Mouse (Mus musculus) T-helper 2 cell (primary cell): ENCODE results near the gene Rimbp2.

Experiments
- in situ Hi-C: fragments of 300-600 bp; cut with MboI, MseI; formaldehyde crosslinking; loops from one replicate; pipeline ENCODE4 v1.15.1; 2025; ENCODE audit warnings: high pct_unique_total_duplicates

Gene Rimbp2

DNA sequence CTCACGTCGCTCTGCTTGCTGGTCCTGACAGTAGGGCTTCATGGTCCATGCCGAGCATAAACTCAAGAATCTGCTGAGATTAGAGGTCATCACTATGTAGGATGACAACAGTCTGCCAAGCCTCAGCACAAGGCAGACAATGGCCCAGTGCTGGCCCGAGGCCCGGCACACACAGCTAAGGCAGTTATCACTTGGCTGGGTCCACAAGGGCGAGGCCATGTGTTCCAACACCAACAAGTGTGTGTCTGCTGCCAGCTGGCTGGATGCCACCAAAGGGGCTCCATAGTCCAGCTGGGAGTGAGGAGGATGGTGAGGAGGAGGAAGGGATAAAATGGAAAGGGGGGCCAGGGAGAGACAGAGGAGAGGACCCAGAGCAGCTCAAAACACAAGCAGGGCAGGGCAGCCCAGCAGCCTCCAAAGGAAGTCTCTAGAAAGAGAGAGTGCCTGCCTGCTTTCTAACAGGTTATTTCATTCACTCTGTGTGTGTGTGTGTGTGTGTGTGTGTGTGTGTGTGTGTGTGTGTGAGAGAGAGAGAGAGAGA lies 17.9 kb downstream of the Rimbp2 start:
- in situ Hi-C loops = no loop called here

DNA sequence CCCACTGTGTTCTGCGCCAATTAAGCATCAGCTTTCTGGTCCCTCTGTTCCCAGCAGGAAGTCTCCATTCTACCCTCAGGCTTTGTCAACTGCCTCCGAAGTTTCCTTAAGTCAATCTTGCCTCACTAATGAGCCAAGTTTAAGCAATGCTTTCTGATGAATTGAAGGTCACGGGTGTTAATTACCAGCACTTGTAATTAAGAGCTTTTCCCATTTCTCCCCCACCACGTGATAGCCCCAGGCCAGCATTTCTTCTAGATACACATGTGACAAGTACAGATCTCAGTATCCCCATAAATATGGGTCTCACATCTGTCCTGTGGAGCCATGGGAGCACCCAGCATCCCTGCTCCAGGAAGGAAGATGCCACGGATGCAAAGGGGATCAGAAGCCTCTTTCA lies 20.5 kb downstream of the Rimbp2 start:
- in situ Hi-C loops = no loop called here

DNA sequence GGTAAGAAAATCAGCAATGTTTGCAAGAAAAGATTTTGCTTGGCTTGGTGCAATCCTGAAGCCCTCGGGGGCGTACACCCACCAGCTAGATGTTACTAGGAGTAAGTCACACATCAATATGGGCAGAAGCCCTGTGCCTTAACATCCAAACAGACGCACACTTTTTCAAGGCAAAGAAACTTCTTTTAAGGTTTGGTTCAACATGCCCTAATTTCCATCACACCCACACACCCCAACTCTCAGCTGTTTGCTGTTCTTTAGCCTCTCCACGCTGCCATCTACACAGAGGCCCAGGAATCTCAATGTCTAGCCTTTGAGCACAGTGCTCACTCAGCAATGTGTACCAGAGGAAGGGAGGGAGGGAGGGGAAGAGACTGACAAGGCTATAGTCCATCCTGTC lies 28.2 kb downstream of the Rimbp2 start:
- in situ Hi-C loops = no loop called here

DNA sequence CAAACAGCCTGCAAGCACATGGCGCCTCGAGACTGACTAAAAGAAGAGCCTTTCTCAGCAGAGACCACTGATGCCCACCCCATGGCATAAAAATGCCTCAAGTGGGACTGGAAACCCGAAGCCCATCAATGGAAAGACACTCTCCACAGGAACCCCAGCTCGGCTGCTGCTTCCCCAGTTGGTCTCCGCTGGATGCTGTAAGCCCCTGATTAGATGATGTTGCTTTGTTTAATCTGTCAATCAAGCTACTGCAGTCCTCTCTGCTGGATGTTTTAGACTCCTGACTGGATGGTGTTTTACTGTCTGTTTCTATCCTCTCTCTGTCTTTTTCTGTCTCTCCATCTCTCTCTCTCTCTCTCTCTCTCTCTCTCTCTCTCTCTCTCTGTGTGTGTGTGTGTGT lies 33.2 kb downstream of the Rimbp2 start:
- in situ Hi-C loops = no loop called here

DNA sequence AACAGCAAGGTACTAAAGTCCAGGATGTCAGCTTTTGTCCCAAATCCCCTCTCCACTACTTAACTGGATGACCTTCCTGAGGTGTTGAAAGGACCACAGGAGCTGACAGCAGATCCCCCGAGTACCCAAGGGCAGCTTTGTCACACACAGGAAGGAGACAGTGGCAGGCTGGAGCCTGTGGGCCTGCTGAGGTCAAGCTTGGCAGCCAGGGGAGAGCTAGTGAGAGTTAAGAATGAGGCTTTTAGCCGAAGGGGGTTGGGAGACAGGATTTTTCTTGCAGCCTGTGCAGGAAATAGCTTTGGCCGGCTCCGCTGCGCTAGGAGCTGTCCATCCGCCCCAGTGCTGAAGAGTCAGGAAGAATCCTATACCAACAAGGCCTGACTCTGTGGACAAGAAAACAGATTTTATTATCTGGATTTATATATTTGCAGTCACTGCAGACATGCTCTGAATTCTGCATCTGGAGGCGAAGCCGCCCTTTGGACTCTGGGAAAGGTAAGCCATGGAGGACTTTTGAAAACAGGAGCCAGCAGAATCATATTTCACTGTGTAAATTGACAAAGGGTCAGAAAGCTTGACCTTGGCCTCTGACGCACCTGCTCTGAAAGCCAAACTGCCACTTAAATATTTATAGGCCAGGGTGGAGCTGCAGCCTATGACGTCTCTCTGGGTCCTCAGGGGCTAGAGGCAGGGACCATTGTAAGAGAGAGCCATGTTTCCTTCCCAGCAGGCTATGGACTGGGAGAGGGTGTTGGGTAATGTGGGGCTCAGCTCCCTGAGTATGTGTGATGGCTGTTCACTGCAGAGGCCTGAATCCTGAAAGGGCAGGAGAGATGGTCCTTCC lies 35.9 kb downstream of the Rimbp2 start:
- in situ Hi-C loops = no loop called here

DNA sequence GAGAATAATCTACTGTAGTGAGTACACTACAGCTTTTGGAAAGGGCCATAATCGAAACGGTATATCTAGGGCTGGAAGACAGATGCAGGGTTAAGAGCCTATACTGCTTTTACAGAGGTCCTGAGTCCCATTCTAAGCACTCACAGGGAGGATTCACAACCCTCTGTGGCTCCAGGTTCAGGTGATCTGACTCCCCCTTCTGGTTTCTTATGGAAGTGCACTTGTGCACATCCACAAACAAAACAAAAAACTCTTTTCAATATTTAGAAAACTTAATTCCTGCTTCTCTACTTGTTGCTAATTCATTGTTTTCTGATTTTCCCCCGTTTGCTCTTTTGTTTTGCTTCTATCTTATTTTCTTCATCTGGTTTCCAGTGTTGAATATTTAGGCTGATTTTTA lies 39.5 kb downstream of the Rimbp2 start:
- in situ Hi-C loops = no loop called here

DNA sequence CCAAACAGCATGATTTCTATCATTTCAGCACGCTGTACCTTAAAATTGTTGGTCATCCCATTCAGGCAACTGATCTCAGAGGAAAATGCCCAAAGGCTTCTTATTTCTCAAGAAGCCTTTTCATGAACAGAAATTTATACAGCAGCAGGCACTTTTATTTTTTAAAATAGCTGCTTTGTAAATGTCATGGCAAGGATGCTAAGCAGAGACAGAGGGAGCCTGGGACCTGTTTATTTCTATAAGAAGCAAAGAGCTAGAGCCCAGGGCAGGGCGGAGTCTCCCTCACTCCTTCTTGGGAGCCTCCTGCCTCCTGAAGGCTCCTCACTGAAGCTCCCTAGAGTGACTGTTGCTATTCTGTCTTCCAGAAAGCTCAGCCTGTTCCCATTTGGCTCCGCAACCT lies 40.9 kb downstream of the Rimbp2 start:
- in situ Hi-C loops = no loop called here

DNA sequence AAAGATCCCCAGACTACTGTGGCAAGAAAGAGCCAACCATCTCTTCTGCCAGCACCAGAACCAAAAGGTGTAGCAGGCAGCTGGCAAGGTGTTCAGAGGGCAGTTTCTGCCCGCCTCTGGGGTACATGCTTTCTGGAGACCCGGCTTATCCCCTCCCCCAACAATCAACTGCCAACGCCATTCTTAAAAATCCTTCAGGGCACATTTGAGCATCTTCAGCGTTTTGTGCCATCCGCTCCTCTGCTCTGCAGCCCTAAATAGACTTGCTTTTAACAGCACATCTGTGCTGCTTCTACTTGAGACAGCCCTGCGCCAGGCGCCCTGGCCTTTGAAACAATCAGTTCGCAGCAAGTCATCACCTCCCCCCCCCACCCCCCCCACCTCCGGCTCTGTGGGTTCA lies 41.7 kb downstream of the Rimbp2 start:
- in situ Hi-C loops = no loop called here

DNA sequence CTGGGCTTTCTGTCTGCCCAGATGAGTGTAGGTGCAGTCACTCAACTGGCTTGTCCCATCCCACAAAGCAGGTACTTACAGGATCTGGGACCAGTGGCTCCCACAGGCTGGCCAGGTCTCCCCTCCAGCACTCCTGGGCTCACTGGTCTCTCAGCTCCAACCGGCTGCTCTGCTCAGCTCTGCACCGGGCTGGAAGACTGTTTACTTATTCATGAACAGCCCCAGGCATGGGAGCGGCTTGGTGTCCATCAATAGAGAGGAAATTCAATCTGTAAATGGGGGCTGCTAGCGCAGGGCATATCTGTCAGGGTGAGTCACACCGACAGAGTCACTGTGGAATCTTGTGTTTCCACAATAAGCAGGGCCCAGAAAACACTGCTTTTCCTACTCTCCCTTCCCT lies 49.2 kb downstream of the Rimbp2 start:
- in situ Hi-C loops = no loop called here

DNA sequence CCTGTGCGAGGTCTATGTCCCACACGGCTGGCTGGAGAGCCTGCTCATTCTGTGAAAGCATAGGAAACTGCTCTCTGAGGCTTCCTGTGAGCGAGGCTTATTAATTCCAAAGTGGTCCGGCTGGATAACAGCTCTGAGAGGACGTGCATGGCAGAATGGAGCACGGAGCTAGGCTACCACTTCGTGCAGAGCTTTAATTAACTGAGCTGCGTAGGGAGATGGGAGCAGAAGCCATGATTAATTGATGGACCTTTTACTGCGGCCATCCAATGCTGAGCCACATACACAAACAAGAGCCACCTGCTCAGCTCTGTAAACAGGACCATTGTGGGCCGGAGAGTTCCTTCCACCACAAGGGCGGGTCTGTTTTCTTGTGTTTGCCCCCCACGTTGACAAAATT lies 50.2 kb downstream of the Rimbp2 start:
- in situ Hi-C loops = no loop called here

DNA sequence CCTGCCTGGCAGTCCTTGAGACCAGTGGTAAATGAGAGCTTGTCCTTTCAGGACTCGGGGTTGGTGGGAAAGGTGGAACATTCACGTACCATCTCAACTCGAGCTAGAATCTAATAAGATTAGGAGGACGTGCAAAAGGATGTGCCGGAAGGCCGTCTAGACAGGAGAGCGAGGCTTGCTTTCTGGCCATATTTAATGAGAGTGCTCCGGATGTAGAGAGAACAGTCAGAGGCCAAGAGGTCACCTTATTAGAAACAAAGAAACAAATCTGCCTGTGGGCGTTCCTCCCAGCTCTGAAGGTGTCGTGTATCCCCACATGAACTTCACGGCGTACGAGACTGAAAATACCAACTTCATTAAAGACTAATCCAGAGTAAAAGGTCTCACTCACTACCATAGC lies 53.3 kb downstream of the Rimbp2 start:
- in situ Hi-C loops = no loop called here

DNA sequence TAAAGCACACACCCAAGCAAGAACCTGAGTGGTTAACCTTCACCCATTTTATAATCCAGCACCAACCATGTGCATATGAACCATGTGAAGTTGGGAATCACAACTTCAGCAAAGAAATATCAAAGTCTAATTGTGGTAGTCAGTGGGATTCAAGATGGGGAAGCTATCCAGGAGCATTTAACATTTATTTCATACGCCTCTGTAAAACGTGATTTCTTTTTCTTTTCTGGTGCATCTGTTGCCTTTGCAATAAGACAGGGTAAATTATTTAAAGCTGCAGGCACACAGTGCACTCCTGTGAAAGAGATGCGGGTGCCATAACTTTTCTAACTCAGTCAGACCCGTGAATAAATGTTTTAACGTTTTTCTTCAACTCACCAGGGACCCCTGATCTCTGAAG lies 58.4 kb downstream of the Rimbp2 start:
- in situ Hi-C loops = no loop called here

DNA sequence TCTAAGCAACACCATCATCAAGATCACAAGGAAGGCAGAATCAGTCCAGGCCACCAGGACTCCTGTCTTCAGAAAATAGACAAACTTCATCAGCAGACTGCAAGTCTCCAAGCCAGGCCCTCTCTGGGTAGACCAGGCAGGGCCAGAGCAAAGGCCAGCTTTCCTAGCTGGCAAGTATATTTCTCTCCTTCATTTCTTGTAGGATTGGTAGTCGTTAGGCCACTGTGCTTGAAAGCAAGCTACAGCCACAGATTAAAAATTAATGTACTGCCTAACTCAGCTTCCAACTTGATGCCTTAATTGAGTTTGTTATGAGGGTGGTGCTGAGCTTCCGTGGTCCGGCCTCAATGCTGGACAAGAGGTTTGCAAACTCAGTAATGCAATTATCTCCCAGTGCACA lies 65.7 kb downstream of the Rimbp2 start:
- in situ Hi-C loops = no loop called here

DNA sequence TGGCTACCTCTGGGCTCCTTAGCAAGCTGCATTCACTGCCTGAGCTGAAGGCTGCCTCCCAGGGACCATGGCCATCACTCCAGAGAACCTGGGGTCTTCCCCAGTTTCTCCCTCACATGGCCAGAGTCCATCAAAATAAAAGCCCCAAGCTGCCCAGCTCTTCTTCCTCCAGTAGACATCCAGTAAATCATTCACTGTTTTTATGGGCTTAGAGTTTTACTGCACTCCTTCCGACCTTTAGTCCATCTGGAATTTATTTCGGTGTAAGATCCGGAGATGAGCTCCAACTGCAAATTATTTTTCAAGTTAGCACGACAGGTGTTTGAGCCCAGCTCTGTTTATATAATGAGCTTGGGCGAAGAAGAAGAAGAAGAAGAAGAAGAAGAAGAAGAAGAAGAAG lies 69.0 kb downstream of the Rimbp2 start:
- in situ Hi-C loops = no loop called here

DNA sequence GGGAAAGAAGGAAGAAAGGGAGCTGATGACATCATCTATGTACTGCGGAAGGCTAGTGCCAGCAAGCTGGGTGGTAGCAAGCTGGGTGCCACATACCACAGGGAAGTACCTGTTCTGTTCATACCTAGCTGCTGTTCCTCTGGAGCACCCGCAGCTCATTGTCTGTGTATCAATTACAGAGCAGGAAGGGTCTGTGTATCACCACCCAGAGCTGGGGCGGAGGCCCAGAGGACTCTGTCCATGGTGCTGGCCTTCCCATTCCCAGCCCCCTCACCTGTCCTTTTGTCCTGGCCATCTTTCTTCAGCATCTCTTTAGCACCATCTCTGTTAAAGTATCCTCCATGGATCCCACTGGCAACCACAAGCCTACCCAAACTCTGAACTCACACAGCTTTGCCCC lies 74.2 kb downstream of the Rimbp2 start:
- in situ Hi-C loops = no loop called here

DNA sequence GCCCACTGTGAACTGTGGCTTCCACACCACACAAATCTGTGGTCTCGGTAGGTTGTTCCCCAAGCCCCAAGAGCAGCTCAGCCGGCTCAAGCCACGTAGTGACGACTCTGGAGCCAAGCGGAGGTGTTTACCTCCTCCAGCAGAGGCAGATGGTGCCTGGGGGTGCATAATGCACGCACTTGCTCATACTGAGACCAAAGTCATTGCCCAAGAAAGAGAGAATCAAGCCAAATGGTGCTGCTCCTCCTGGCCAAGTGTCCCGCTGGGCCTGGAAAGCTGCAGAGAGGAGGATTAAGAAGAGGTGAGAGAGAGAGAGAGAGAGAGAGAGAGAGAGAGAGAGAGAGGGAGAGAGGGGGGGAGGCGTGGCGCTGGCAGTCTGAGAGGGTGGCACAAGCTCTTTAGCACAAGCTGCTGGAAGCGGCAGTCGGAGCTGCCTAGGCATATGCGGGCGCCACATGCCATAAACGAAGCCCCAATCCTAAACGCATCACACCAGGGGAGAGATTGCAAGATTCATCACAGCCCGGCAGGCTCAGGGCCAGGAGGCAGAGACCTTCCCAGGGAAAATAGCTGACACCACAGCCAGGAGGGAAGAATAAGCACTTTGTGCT lies 75.8 kb downstream of the Rimbp2 start:
- in situ Hi-C loops = no loop called here

DNA sequence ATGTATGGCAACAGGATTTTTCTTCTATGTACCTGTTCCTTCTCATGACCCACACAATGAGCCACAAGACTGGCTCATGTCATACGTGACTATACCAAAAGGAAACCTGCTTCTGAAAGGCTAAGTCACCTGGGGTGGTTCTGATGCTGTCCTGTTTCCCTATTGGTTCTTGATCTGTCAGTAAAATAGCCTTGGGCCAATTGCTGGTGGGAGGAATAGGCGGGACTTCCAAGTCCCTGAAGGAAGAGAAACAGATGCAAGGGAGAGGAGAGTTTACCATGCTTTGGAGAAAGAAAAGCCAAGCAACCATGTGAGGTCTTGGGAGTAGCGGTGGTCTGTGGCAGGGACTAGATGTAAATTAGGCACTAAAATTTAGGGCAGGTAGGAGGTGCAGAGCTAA lies 81.6 kb downstream of the Rimbp2 start:
- in situ Hi-C loops = no loop called here

DNA sequence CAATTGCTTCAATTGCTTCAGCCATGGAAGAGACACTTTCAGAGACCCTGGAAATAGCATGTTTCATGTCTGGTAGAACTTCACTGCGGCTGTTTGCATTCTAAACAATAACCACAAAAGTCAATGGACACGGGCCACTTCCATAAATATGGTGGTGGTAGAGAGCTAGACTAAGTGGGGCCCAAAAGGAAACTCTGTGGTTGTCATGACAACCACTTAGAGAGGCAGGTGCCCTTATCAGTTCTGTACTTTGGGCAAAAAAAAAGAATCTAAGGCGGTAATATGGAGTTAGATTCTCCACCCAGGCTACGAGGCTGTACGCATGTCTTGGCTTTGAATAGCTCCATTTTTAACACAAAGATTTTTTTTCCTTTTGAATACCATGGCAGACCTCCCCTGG lies 86.5 kb downstream of the Rimbp2 start:
- in situ Hi-C loops = no loop called here

DNA sequence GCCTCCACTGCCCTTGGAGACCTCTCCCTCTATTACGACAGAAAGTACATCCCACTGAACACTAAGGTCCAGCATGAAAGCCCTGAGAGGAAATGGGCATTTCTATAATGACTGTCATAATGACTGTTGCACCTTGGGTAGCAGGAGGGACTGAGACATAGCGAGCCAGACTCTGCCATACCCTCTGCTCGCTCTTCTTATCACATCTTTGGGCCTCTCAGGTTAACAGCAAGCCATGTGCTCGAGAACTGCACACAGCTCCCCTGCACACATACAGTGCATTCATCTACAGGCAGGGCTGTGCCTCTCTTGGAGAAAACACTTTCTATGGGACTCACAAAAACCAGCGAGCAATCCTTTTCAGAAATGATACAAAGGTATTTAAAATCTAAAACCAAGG lies 87.0 kb downstream of the Rimbp2 start:
- in situ Hi-C loops = no loop called here

DNA sequence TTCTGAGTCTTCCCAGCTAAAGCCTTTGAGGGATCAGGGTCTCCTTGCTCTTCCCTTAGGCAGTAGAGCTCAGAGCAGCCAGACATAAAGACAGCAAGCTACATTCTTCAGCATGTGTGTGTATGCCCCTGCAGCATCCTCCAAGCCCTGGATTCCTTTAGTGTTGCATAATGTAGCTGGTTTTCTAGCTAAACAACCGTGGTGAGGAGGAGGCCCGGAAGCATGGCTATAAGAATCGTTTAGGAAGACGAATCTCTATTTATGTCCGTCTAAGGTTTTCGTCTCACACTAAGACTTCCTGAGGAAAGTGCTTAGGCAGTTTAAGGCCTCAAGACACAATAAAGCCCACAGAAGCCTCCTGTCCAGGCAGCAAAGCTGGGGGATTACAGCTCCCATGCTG lies 89.8 kb downstream of the Rimbp2 start:
- in situ Hi-C loops = no loop called here

DNA sequence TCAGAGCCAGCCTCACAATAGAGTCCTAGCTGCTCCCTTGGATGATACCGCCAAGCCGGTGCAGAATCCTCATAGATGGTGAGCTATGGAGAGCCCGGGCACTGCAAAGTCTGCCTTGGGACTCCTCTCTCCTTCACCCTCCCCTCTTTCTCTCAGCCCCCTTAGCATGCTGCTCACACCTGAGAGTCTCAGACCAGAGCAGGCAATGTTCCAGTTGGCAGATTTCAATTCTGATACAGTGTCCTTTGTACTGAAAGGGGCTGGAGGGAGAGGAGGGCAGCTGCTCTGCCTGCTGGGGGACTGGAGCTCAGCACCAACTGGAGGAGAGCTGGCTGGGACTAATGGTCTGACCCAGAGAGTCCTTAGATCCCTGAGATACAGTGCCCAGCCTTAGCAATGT lies 92.4 kb downstream of the Rimbp2 start:
- in situ Hi-C loops = no loop called here

DNA sequence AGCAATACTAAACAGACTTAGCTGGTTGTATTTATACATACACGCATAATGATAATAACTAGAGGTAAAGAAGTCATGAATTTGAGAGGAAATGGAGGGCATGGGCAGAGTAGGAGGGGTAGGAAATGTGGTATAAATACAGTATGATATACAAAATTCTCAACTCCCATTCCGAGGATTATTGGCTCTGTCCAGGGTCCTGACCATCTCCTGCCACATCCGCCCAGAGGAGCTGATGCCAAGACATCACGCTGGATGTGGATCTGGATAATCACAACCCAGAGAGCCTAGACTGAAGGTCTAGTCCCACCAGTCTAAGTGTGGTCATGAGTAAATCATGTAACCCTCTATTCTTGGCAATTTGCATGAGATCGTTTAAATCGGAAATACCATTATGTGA lies 100.5 kb downstream of the Rimbp2 start:
- in situ Hi-C loops = no loop called here

DNA sequence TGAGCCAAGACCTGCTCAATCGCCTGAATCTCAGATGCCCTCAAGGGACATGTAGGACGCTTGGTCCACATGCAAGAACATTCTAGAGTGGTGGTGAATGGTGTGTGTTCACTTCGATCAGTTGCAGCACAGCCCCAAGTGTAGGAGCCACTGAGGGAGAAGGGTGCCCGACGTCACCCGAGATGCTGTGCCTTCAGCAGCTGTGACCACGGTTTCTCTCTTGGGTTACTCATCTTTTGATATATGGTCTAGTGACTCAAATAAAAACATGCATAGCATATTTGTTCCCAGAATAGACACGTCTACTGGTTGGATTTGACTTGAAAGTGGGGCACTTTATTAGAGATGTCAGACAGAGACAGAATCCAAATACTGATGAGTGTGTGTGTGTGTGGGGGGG lies 105.5 kb downstream of the Rimbp2 start:
- in situ Hi-C loops = no loop called here
